Mouse (Mus musculus): ENCODE measurements at regions not wholly inside any gene's neighbourhood (a gene's known extent, or its start where the extent isn't known, plus 50 kb on each side); places are given as distances from the start of the nearest gene placed in this dataset.
"Not testable (repeated sequence)": the region's sequence is repeated elsewhere in the genome, so short reads cannot be mapped to it uniquely, and the experiment has no call there.

- peak in 1 of 2 experiments; percentile 27 for DNase-seq
Measured at GRCm38 (mm10) chr6:100424788-100425403, 137.6 kb upstream of the Rybp start.

DNA sequence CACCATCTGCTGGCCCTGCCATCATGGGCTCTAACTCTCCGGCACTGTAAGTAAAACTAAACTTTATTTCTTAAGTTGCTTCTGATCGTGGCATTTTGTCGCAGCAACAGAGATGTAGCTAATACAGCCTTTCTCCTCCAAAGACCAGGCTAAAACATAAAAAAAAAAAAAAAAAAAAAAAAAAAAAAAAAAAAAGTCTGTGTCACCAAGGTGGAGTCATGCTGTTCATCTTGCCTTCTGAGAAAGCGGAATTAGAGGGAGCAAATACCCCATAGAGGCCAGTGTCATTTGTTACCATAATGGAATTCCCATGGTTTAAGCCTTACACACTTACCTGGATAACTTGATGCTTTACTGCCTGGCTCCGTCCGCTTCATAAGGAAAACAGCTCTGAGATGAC, 136.9 kb upstream of the Rybp start:
- DNase-seq, result no peak

DNA sequence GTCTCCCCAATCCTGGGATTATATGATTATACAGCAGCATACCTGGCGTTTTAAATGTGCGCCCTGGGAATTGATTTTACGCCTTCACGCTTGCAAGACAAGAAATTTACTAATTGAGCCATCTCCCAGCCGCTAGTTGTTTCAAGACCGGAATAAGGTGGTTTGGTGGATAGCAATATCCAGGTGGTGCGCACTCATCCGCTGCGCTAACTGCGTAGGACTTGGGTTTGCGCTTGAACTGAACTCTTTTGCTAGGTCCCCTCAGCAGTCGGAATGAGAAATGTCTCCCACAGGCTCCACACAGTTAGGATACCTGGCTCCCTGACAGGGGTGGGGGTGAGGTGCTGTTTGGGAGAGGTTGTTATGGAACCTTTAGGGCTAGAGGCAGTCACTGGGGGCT, 136.4 kb upstream of the Rybp start:
- DNase-seq, result no peak

DNA sequence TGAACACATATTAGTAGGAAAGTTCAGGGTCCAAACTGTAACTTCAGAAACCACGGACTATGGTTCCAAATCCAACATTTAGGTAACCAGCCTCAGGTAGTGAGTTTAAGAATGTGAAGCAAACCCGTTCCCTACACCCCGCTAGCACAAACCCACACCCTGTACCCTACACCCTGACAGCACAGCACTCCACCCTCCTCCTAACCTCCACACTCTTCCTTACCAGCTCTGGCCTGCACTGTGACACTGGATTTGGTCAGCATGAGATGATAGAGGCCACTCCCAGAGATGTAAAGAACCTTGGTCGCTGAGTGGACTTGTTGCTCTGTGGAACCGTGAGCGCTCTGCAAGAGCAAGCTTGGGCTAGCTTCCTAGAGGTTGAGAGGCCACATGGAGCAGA, 135.3 kb upstream of the Rybp start:
- DNase-seq, result no peak

DNA sequence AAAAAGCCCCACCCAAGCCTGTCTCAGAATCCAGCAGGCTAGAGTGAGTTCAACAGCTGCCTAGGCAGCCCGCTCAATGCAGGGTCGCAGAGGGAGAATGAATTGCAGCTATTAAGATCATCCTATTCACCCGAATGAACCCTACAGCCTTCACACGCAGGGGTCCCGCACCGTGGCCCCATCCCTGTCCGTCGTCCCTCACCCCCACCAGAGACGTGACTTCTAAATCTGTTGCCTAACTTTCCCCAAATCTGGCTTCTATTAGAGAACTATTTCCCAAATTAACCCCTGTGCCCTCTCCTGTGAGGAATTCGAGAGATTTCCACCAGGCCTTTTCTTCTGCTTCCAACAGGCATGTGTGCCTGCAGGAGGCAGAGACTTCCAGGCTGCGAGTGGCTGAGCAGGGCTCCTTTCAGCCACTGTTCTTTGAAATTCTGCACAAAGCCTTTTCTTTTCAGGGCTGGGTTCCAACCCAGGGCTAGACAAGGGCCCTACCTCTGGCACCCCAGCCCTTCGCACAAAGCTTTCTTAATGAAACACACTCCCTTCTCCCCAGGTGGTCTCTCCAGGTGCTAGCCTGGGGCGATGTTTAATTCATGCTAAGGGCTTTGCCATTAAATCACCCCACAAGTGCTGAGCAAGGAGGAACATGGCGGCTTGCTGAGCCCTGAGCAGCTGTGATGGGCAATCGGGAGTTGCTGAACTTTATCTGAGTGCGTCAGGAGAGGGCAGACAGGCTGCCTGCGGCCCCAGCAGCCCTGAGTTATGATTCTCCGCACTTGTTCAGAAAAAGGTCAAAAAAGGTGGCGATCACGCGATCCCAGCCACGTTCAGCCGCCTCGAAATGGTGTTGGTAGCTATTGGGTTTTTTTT, 134.7 kb upstream of the Rybp start:
- DNase-seq, result no peak

- no peak for DNase-seq
Measured at GRCm38 (mm10) chr6:100420602-100421001, 133.3 kb upstream of the Rybp start.

- no peak for DNase-seq
Measured at GRCm38 (mm10) chr6:100419782-100420540, 132.7 kb upstream of the Rybp start.

- DNase-seq, result peak in 1 of 2 experiments; percentile 17
Measured at GRCm38 (mm10) chr6:100416046-100416445, 128.8 kb upstream of the Rybp start.

GRCm38 (mm10) chr6:100415514-100415913, 128.2 kb upstream of the Rybp start:
- DNase-seq, result no peak

DNA sequence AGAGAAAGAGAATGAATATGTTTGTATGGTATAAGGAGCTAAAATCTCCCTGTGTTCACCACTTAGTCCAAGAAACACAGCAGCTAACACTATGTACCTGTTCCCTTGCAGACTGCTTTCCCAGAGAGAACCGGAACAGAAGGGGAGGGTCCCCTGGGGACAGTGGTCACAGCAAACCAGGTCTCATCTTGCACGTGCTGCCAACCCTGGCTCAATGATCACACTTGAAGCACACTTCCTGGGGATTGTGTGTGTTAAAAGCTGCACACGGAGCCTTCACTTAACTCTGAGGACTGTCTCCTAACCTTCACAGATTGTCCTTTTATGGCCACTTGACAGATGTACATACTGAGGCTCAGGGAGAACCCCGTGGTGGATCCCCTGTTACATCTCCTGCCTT, 127.6 kb upstream of the Rybp start:
- DNase-seq, result no peak

DNA sequence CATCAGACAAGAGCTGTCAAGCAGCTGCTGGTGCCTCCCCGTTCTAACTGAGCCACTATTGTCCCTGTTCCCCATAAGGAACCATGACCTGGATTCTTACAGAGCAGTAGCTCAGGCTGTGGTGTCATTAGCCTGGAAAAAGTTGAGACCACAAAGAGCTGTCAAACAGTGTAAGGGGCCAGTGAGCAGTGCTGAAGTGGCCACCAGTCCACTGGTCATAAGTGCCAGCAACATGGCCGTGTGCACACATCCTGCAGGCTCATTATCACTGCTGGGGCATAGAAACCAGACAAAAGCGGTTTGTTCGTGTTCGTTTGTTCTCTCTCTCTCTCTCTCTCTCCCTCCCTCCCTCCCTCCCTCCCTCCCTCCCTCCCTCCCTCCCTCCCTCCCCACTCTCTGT, 125.2 kb upstream of the Rybp start:
- DNase-seq, result no peak

- DNase-seq, result no peak
Measured at GRCm38 (mm10) chr6:100411968-100412367, 124.7 kb upstream of the Rybp start.

DNA sequence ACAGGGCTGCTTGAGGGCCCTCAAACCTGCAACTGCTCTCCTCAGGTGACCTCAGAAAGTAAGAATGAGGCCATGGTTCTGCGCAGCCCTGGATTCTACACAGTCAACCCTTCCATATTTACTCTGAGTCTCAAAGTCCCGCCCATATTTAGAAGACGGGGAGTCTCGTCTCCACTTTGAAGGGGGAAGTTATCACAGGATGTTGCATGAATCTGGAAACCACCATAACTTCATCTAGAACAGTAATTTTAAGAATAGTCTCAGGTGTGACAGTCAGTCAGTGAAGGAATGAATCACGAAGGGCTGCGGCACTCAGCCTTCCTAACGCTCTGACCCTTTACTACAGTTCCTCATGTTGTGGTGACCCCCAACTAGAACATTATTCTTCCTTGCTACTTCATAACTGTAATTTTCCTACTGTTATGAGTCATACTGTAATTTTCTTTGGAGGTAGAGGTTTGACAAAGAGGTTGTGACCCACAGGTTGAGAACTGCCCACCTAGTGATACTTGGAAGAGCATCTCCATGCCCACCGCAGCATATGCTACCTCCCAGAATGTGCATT, 122.9 kb upstream of the Rybp start:
- DNase-seq, result no peak

DNA sequence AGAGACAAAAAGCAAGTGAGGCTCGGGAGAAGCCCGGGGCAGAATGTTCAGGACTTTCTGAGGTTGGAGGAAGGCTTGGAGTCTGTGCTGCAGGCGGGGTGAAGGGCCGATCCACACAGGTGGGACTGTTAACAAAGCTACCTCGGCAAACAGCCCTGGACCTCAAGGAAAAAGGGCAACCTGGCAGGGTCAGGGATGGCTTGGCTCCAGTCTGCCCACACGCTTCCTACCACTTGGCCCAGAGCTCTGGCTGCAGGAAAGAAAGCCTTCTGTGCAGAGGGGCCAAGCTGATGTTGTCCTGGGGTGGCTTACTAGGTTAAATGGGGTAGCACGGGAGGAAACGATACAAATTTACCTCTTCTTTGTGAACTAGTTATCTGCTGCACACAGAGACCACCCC, 121.5 kb upstream of the Rybp start:
- DNase-seq, result no peak

DNA sequence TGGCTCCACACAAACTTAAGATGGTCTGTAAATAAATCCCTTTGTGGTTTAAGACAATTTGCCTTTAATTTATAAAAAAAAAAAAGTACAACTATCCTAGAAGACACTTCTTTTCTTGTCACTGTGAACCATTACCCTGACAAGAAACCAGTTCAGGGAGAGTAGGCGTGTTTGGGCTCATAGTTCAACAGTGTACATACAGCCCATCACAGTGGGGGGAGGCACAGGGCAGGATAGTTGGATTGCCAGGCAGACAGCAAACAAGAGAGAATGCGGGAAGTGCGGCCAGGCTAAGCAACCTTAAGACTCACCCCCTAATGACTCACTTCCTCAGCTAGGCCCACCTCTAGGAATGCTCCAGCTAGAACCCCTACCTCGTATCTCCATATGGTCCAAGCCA, 119.2 kb upstream of the Rybp start:
- no peak for DNase-seq

GRCm38 (mm10) chr6:100404161-100404560, 116.9 kb upstream of the Rybp start:
- DNase-seq, result no peak

DNA sequence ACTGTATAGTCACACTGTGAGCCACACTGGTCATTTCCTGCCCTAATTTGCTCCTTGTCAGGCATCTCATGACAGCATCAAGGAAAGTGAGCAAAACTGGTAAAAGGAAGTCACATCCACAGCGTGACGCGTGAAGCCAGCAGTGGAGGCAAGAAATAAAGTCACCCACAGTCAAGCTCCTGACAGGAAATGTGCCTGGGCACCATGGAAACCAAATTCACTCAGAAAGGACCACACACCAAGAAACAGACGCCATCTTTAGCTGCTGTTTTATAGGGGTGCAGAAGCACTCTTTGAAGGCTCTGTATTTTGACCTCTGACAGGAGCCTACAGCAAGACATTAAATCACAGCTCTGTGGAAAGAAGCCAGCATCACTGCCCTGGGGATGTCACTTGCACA, 115.4 kb upstream of the Rybp start:
- no peak for DNase-seq

- DNase-seq, result no peak
Measured at GRCm38 (mm10) chr6:100401728-100402127, 114.4 kb upstream of the Rybp start.

GRCm38 (mm10) chr6:100399387-100399786, 112.1 kb upstream of the Rybp start:
- DNase-seq, result not testable (repeated sequence)

GRCm38 (mm10) chr6:100396311-100397200, 109.3 kb upstream of the Rybp start:
- DNase-seq, result no peak

DNA sequence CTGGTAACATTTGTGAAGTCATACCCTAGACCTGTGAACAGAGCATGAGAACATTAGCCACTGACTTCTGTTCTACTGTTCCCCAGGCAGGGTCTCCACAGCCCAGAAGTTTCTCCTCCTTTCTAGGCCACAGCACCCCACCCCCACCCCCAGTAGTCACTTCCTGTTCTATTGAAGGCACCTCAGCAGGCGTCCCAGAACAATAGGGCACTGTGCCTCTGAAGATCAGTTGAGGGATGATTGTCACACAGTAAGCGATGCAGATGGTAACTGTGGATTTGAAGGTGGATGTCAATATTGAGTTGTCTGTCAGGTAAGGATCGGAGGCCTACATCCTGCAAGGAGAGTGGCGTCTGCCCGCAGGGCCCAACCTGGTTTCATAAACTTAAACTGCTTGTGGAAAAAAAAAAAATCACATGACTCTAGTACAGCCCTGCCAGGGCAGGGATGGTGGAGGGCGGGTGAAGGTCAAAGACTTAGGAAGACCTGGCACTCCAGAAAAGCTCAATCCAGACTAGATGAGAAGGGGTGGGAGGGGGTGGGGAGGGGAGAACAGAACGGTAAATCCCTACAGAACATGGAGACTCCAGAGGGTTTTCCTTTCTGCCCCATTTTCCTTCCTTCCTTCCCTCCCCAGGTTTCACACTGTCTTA, 103.1 kb upstream of the Rybp start:
- DNase-seq, result no peak
